Mouse (Mus musculus) forelimb bud, embryonic 11.5 days (tissue): ENCODE results near the gene Tpsg1.

Experiments
- DNase-seq: peaks from one replicate; pipeline ENCODE4 v3.0.0-alpha.2; 2012; ENCODE audit warnings: low read depth, low spot score

Gene Tpsg1

DNA sequence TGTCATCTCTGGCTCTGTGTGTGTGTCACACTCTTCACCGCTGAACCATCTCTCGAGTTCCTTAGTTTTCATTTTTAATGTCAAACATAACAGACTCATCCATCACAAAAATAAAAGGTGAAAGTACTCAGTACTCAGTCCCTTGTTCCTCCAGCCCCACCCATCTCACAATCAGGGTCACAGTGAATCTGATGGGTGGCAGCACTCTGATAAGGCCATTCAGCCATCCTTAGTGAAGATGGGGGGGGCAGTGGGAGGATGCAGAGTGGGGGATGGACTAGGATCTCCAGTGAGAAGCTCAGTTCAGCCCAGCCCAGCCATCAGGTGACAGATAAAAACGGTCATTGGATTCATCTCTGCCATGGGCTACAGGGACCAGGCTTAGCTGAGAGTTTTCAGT is at the start of gene Tpsg1:
TSS of gene Tpsg1 (plus strand) at position 301 of the 400 bp plus-strand sequence.
- no peak for DNase-seq

DNA sequence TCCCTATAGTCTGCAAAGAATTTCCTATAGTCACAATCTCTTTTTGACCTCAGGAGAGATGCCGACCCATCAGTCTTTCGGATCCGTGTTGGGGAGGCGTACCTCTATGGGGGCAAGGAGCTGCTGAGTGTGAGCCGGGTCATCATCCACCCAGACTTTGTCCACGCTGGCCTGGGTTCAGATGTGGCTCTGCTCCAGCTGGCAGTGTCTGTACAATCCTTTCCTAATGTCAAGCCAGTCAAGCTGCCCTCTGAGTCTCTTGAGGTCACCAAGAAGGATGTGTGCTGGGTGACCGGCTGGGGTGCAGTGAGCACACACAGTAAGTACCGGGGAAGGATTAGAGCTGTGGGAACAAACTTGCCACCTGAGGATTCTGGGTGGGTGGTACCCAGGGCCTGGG is 48.3 kb upstream of the Tpsg1 start:
- DNase-seq, result no peak

DNA sequence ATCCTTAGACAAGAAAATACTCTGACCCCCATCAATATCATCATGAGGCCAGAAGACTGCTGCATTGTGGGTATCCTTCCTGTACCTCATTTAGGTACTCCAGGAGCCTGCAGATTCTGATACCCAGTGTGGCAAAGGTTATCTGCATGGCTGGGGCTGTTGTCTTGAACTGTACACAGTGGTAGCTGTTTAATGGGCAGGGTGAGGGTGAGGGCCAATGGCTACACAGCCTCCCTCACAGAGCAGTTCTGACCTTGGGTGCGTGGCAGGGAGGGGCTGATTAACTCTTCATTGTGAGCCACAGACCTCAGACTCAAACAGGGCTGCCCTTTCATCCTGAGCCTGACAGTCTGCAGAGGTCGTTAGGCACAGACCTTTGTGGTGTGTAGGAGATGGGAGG is 46.1 kb upstream of the Tpsg1 start:
- DNase-seq, result no peak

DNA sequence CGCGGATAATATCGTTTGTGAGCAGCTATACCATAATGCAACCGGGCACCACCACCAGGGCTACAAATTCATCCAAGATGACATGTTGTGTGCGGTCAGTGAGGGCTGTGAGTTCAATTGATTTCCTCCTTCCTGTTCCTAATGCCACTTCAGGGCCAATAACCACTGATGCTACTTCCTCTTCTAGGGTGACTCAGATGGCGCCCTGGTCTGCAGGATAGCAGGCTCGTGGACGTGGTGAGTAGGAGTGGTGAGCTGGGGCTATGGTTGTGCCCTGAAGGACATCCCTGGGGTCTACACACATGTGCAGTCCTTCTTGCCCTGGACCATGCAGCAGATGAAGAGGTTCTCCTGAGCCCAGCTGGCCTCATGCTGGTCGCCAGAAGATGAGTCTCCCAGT is 36.8 kb upstream of the Tpsg1 start:
- no peak for DNase-seq

DNA sequence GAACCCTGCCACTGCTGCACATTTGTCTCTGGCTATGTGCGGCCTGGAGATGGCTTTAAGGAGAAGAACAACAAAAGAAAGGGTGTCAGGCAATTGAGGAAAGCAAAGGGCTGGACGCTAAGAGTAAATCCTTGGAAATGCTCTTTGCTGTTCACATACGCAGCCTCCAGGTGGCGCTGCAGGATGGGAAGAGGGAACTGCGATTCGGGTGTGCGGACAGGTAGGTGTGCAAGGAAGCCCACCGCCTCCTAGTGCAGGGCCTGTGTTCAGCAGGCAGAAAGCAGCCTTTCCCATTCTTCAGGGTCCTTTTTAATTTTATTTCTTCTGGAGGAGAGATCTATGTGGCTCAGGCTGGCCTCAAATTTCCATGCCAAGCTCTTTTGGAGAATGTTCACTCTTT is 35.1 kb upstream of the Tpsg1 start:
- DNase-seq, result peak; percentile 84

DNA sequence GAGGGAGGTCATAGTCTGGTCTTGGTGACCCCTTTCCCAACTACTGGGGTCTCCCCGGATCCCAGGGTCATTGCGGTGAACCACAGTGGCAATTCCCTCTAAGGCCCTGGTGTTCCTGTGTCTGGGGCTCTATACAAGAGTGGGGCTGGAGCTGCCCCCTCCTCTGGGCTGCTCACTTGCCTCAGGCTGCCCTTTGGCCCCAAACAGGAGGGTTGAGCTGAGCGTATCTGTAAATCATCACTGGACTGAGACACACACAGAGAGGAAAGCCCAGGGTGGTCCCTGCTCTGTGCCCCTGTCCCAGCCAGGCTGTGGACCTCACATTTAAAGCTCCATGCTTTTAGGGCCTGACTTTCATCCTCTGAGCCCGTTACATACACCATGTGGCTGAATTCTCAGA is 30.9 kb upstream of the Tpsg1 start:
- no peak for DNase-seq

DNA sequence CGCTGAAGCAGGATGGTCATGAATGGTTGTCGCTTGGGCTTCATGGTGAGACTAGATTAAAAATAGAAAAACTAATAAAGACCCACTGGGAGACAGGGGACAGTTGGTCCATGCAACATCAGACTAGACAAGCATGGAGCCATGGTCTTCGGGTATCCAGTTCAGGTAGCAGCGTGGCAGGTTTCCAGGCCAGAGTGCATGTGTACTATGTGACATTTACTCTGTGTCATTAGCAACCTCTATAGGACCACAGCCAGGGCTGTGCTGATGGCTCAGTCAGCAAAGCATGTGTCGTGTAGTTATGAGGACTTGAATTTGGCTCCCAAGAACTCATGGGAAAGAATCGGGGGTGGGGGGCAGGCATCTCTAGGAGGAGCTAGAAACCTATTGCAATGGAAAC is 29.1 kb upstream of the Tpsg1 start:
- DNase-seq, result no peak

DNA sequence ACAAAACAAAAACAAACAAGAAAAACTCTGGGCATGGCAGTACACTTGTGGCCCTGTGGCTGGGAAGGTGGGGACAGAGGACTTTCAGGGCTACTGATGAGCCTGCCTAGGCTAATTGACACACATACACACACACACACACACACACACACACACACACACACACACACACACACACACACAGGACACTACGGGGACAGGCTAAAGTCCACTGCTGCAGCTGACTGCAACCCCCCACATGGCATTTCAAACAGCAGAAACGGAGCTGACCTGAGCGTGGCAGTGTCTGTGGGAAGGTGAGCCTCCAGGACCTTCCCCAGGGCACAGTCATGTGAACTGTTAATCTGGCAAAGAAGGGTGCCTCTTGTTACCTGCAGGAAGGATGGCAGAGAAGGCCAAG is 27.6 kb upstream of the Tpsg1 start:
- DNase-seq, result no peak

DNA sequence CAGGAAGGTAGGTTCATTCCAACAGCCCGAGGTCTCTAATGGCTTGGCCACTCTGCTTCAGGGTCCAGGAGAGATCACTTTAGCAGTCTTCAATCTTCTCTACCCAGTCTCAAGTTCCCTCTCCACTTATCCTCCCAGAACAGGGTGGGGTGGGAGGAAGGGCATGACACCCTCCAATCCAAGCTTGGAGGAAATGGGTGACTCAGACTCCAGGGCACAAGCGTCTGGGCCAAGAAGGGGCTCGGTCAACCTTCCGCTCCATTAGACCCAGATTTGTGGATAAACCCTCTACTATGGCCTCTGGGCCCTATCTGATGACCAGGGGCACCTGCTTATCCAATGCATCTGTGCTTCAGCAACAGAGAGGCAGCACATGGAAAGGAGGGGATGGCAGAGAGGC is 23.6 kb upstream of the Tpsg1 start, which contains the start of gene Tpsab1:
TSS of gene Tpsab1 (minus strand) at position 101 of the 400 bp plus-strand sequence.
- DNase-seq, result no peak

DNA sequence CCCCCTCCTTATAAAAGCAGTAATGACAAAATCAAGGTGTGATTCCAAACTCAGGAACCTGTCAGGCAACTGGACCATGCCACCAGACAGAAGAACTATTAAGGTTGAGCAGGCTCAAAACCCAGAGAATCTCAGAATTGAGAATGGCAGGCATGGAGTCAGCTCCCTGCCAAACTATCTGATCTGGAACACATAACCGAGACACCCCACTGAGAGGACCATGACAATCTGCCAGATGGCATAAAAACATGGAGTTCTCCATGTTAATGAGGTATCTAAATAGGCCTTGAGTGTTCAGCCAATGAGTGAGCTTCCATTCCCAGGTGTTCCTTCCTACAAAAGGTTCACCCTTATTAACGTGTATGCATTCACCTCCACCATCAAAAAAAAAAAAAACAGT is 7.8 kb upstream of the Tpsg1 start:
- DNase-seq, result no peak

DNA sequence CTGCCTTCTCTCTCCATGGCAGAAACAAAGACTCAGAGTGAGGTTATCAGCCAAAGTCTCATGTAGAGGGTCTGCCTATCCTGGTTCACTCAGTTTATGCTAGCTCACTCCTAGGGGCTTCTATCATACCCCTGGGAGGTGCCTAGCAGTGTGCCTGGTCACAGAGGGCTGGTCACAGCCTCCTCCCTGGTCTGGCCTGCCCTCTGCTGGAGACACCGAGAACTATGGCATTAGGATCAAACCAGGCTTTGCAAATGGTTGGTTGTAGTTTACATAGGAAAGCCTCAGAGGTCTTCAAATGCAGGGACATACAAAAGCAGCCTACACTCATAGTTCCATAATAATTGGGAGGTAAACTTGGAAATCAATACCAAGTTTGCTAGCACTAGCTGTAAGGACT is 5.3 kb upstream of the Tpsg1 start:
- DNase-seq, result peak; percentile 11

DNA sequence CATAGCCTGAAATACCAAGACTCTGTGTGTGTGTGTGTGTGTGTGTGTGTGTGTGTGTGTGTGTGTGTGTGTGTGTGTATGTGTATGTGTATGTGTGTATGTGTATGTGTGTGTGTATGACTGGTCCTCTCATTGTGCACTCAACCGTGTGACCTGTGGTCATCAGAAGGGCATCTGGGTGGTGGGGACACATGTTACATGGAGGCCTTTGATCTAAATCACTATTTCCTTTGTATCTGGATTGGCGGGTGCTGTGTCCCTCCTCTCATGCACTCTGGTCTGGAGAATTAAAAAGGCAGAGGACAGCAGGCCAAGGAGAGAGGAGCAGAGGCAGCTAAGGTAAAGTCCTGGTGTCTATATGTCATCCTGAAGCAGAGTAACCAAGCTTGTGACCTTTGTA is 3.1 kb upstream of the Tpsg1 start, which contains the start of gene Tpsb2:
TSS of gene Tpsb2 (plus strand) at position 301 of the 400 bp plus-strand sequence.
- no peak for DNase-seq

DNA sequence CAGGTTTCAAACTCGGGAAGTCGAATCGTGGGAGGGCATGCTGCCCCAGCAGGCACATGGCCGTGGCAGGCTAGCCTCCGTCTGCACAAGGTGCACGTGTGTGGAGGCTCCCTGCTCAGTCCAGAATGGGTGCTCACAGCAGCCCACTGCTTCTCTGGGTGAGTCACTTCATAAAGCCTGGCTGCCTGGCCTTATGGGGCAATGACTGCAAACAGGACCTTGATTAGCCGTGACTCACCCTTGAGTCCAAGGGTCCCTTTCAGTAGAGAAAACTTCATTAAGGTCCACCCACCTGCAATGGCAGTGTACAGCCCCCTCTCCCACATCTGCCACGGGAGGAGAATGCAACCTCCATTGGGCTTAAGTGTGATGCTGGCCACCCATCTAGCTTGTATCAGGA is 3.4 kb downstream of the Tpsg1 start:
- no peak for DNase-seq

DNA sequence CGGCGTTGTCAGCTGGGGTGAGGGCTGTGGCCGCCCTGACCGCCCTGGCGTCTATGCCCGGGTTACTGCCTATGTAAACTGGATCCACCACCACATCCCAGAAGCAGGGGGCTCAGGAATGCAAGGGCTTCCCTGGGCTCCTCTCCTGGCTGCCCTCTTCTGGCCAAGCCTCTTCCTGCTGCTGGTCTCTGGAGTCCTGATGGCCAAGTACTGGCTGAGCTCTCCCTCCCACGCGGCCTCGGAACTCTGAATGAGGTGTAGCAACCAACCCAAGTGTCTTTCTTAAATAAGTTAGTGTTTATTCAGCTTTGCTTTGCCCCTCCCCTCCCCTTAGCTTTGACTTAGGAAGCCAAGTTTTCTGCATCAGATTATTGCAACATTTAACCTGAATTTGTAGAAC is 4.9 kb downstream of the Tpsg1 start:
- DNase-seq, result peak; percentile 29

DNA sequence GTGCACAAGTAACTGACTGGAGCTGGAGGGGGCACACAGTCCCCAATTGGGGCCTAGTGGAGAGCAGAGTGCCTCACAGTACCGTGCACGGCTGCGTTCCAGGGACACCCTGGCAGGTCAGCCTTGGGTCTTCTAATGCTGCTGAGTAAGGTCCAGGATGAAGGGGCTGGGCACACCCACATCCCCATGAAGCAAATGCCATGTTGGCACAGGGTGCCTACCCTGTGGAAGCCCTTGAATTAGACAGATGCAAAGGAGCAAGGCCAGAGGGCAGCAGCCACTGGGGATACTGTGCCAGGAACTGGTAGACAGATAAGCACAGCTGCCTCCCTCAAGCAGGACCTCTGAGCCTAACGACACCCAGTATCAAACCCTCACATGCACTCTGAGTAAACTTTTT is 25.5 kb downstream of the Tpsg1 start:
- DNase-seq, result no peak

DNA sequence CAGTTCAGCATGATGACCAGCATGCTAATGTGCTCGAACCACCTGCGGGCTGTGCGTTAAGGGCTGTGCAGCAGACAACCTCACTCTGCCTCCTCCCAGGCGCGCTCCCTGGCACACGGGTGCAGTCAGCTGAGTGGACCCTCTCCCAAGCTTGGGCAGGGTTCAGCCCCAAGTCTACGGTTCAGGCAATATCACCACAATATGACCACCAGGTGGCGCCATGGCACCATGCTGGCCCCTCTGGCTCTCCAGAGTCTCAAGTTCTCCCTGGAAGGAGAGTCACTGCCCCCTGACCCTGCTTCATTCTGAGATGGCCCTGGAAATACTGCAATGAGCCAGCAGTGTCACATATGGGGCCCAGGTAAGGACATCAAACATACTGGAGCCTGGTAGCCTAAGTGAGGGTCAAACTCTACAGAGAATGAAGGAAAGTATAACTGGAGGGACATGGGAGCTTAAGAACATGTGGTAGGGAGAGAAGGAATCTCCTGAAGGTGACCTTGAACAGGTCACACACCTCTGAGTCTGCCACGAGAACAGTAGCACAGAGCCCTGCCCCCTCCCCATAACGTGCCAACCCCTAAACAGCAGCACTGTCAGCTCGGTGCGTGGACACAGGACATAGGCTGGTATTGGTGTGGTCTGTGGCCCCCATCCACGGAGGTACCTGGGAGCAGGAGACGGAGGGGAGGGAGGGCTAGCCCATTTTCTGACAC is 28.9 kb downstream of the Tpsg1 start:
- peak; percentile 86 for DNase-seq

DNA sequence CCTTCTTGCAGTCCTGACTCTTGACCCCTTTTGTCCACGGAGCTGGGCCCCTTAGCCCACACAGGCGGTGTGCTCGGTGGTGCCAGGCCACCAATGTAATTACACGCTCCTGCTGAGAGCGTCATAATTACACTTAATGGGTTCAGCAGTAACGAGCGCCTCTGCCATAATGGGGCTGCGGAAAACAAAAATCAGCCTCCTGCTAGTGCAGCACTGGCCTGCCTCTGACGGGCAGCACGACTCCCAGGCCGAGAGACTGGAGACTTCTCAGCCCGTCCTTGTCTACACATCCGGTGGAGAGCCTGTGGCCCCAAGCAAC is 29.4 kb downstream of the Tpsg1 start:
- no peak for DNase-seq

DNA sequence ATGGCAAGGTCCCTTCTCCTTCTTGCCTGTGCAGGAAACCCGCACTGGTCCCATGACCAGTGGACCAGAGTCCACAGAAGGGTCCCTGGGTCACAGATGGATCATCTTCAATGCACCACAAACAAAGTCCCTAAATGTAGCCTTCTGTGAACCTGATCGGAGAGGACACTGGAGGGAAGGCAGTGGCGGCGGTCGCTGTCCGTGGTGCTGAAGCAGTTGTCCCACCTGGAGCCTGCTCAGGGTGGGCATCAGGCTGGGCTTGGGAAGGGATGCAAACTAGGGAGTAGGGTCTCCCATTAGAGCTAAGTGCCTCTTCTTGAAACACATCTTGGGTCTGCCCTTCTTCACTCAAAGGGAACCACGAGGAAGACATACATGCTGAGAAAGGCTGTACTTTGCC is 31.4 kb downstream of the Tpsg1 start:
- DNase-seq, result peak; percentile 60

DNA sequence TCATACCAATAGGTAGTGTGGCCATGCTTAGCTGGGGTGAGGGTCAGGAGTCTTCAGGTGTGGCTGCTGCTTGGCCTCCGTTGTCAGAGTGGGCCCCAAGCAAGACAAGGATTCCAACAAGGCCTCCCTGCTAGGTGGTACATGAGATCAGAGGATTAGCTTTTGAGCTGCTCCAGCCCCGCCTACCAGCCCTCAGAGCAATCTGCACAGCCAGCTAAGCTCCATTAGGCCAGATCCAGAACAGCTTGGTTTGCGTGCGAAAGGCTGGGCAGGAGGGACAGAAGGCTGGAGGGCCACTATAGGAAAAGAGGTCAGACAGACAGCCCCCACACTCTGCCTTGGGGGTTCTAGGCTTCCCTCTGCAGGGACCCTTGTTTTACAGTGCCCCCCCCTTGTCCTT is 32.4 kb downstream of the Tpsg1 start:
- no peak for DNase-seq

DNA sequence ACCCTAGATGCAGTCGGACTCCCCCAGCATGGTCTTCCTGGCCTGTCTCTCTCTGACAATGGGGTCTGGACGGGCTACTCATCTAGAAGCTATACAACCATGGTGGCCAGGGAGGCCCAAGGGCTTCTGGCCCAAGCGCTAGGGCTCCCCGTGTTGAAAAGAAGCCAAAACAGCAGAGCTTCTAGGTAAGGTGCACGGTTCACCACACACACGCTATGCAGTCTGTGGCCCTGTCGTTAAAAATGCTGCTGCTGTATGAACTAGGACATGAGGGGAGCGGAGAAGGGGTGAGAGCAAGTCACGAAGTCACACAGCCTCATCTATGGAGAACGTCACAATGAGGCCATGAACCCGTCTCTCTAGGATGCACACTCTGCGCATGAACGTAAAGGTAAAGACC is 33.2 kb downstream of the Tpsg1 start:
- no peak for DNase-seq

DNA sequence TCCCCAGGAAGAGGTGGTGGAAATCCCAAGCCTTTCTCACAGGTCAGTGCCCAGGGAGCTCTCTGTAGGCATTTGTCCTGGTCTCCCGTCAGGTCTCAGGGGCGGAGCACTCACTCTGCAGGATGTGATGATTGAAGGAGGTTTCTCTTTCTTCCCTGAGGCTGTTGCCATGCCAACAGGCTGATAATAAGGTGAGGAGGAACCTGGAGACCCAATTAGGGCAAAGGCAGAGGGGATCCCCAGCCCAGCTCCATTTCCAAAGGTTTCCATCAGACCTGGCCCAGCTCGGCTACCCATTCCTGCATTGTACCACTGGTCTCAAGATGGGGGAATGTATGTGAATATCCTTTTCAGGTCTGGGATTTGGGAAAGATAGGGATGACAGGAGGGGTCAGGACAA is 35.1 kb downstream of the Tpsg1 start:
- DNase-seq, result no peak

DNA sequence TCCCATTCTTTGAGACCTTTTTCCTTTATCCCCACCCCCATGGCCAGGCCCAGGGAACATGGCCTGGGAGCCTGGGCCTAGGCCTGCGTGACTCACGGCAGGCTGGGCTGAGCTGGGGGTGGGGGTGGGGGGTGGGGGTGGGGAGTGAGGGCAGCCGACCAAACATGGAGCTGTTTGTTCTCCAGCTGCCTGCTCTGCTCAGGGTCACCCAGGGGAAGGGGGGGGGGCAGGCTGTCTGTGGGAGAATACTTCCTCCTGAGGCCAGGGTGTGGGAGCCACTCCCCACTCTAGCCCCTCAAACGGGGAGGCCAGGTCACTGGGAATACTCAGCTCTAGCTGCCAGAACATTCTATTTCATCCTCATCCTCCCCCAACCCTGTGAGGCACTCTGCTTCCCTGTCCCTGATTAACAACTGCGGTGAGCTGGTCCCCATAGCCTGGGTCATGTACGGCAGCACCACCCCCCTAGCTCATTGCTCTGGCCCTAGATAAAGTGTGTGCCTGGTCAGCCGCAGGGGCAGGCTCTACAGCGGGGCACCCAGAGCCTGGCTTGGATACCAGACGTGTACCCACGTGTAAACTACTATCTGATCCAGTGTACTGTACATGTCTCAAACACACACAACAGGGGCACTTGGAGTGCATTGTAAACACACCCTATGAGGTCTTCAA is 36.3 kb downstream of the Tpsg1 start:
- DNase-seq, result no peak

DNA sequence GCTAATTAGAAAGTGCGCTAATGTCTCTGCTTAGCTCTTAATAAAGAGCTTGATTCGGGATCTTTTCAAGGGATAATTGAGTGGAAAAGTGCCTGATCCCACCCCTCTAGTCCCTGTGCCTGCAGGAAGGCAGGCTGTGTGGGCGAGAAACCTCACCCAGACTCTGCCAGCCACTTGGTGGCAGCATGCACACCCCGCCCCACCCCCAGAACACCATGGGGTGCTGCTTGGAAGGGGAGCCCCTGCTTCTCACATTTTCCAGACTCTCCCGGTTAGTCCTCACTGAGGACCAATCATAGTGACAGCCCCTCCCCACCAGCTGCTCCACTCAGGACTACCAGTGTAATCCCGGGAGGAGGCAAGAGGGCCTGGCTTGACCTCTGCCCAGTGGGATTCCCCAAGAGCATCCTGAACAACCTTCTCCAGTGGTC is 37.0 kb downstream of the Tpsg1 start:
- no peak for DNase-seq

DNA sequence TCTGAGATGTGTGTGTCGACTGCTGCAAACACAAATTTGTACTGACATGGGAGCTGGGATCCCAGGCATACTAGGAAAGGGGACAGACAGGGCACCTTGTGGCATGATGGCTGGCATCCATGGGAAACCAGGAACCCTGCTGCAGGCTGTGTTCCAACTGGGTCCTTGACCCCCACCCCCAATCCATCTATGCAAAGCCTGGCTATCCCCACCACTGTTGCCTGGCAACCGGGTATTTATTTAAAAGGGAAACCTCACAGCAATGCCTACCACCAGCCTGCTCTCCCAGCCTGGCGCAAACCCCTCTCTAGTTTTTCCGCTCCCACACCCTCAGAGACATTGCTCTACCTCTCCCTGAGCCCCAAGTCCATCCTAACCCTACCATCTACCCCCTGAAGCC is 38.3 kb downstream of the Tpsg1 start:
- DNase-seq, result no peak
